Mouse (Mus musculus) spleen, adult 2 months (tissue): ENCODE results near the gene Siae.

Source experiments
- CTCF ChIP-seq: fragments of 200-500 bp; IDR thresholded peaks from 2 replicates; pipeline ENCODE4 v1.5.1; 2011; ENCODE audit warnings: mild to moderate bottlenecking, inconsistent platforms; ENCODE audit not compliant: insufficient read depth, insufficient read length, insufficient replicate concordance; ENCODE audit errors: extremely low read depth
- POLR2A ChIP-seq: fragments of 200-500 bp; IDR thresholded peaks from 2 replicates; pipeline ENCODE4 v1.6.1; 2011; ENCODE audit warnings: low read depth, low read length, inconsistent platforms

GRCm38 (mm10) chr9:37550435-37550834 is 5.1 kb upstream of the Siae start:
- no peak for TF ChIP-seq POLR2A
- no peak for TF ChIP-seq CTCF
